Mouse (Mus musculus) liver, embryonic 14.5 days (tissue): ENCODE results near the gene Smagp.

Experiments
- CTCF ChIP-seq: IDR thresholded peaks from 2 replicates; pipeline ENCODE4 v1.5.1; 2016; ENCODE audit warnings: antibody characterized with exemption, low read depth, control low read depth
- EP300 ChIP-seq: IDR thresholded peaks from 2 replicates; pipeline ENCODE4 v1.6.1; 2016; ENCODE audit warnings: antibody characterized with exemption, low read depth

DNA sequence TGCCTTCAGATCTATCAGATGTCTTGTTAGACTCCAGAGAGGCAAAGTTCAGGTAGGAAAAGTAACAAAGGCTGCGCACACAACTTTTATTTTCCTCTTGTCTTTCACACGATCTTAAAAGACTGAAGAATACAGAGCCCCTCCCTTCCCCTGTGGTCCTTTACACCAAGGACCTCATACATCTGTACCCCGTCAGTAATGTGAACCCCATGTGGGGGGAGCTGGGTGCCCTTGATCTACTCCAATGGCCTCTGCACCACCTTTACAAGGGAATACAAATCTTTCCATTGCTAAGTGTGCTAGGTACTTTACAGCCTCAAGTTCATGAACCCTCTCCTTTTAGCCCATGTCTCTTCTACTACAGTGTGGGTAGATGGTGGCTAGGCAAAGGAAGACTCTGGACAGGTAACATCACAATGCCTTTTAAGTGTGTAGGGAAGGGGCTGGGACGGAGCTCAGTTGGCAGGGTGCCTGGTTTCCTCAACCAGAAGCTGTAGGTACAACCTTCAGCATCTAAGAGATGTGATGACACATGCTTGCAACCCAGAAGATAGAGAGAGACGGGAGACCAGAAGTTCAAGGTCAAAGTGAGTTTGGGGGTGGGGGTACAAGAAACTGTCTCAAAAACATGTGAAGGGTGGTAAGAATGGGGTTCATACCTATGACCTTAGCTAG lies 31.3 kb upstream of the Smagp start:
- TF ChIP-seq CTCF (no peak), EP300 (no peak)
